Mouse (Mus musculus) ES-Bruce4 (cell line): ENCODE data around the gene Ntsr1. TPM values are rescaled to one million over a fixed set of nuclear protein-coding genes. Genes with fewer than 3 reads are reported as not detected.

ENCODE experiments used
- H3K27ac ChIP-seq: 2 replicates; pipeline ENCODE4 v1.5.1; 2012; ENCODE audit warnings: low read length, inconsistent platforms; ENCODE audit not compliant: insufficient read depth
- H3K27me3 ChIP-seq: 2 replicates; pipeline ENCODE4 v1.6.1; 2012; ENCODE audit warnings: mild to moderate bottlenecking, low read length, inconsistent platforms; ENCODE audit not compliant: control insufficient read depth, poor library complexity, insufficient read depth, severe bottlenecking
- H3K36me3 ChIP-seq: 2 replicates; pipeline ENCODE4 v1.6.1; 2012; ENCODE audit warnings: inconsistent platforms, mild to moderate bottlenecking, low read length, moderate library complexity; ENCODE audit not compliant: control insufficient read depth, poor library complexity, insufficient read depth, severe bottlenecking
- H3K4me1 ChIP-seq: one replicate; pipeline ENCODE4 v1.8.1; 2011; ENCODE audit warnings: low read length; ENCODE audit not compliant: control insufficient read depth, insufficient read depth
- H3K4me3 ChIP-seq: 2 replicates; pipeline ENCODE4 v1.5.1; 2011; ENCODE audit warnings: low read depth, mild to moderate bottlenecking, low read length
- H3K9ac ChIP-seq: 2 replicates; pipeline ENCODE4 v1.6.1; 2012; ENCODE audit warnings: low read depth, mild to moderate bottlenecking, inconsistent platforms; ENCODE audit not compliant: poor library complexity, severe bottlenecking
- H3K9me3 ChIP-seq: replicated peaks from 2 replicates; pipeline ENCODE4 v1.6.1; 2012; ENCODE audit warnings: mild to moderate bottlenecking, low read length, inconsistent platforms; ENCODE audit not compliant: control insufficient read depth, poor library complexity, insufficient read depth, severe bottlenecking
- CTCF ChIP-seq: IDR thresholded peaks from one replicate; pipeline ENCODE4 v1.8.1; 2011; ENCODE audit warnings: low read depth, low read length
- EP300 ChIP-seq: IDR thresholded peaks from 2 replicates; pipeline ENCODE4 v1.6.1; 2011; ENCODE audit warnings: low read depth, low read length; ENCODE audit not compliant: insufficient read depth
- POLR2A ChIP-seq: IDR thresholded peaks from one replicate; pipeline ENCODE4 v1.8.1; 2011; ENCODE audit warnings: low read length; ENCODE audit not compliant: insufficient read depth
- polyA plus RNA-seq: library from polyadenylated mRNA; stranded (reverse); fragments of >200 nt; gene quantifications from 2 replicates; pipeline ENCODE4 v1.2.4, GENCODE M21; 2011; ENCODE audit warnings: low read depth; ENCODE audit not compliant: missing spikeins, insufficient read depth, insufficient read length

Ntsr1 gene
- polyA plus RNA-seq, 1 experiment, result not detected

GRCm38 (mm10) chr2:180543675-180544074 is 43.9 kb downstream of the Ntsr1 start:
- TF ChIP-seq EP300 (no peak), POLR2A (no peak), CTCF (no peak)
- Histone ChIP-seq H3K9me3 (no peaks in the 10 kb centered on the region), H3K4me1 (no peaks in the 10 kb centered on the region), H3K36me3 (no peaks in the 10 kb centered on the region), H3K4me3 (no peak overlapping the region), H3K9ac (no peak overlapping the region), H3K27ac (no peak overlapping the region), H3K27me3 (no peaks in the 10 kb centered on the region)

DNA sequence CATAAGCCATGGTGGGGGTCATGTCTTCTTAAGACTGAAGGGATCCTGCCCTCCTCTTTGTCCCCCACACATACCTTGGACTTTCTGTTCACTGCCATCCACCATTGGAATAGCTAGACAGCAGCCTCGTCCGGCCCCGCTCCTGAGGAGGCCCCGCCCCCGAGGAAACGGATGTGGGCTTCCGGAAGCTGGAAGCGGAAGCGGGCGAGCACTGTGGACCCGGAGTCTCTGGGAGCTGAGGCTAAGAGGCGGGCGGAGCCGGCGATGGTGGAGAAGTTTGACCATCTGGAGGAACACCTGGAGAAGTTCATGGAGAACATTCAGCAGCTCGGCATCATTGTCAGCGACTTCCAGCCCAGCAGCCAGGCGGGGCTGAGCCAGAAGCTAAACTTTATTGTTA is 45.3 kb downstream of the Ntsr1 start:
- no peak overlapping the region for H3K4me3 ChIP-seq
- H3K9me3 ChIP-seq, result no peaks in the 10 kb centered on the region
- no peaks in the 10 kb centered on the region for H3K4me1 ChIP-seq
- no peak overlapping the region for H3K27ac ChIP-seq
- no peaks in the 10 kb centered on the region for H3K27me3 ChIP-seq
- TF ChIP-seq CTCF (no peak), EP300 (no peak), POLR2A (no peak)
- no peaks in the 10 kb centered on the region for H3K36me3 ChIP-seq
- H3K9ac ChIP-seq, result no peak overlapping the region

DNA sequence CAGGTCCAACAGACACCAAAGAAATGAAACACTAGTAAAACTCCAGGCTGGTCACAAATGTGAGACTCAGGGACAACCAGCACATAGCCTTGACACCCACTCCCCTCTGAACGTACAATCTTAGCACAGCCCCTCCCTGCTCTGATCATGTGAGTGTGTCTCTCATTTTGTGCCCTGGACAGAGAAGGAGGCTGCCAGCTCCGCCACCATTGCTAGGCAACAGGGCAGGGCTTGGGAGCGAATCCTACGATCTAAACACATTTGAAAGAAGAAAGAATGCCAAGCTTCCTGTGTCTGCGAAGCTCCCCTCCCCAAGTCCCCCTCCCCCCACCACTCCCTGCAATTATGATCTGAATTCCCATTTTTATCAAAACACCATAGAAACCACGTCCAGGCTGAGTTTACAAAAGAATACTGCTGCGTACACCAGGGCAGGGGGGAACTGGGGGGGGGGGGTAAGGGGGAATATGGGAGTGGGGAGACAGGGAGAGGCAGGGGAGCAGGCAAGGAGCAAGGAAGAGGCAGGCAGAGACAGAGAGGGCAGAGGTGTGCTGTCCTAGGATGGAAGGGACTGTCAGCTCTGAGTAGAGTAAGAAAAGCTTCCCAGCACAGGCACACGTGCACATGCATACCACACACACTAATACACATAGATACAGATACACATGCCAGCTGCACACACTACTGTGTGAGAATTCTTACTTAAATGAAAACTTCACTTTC is 47.8 kb downstream of the Ntsr1 start:
- Histone ChIP-seq H3K27ac (no peak overlapping the region), H3K4me3 (no peak overlapping the region), H3K9ac (no peak overlapping the region), H3K9me3 (no peaks in the 10 kb centered on the region), H3K36me3 (no peaks in the 10 kb centered on the region), H3K27me3 (no peaks in the 10 kb centered on the region), H3K4me1 (no peaks in the 10 kb centered on the region)
- no peak for TF ChIP-seq EP300
- no peak for TF ChIP-seq CTCF

DNA sequence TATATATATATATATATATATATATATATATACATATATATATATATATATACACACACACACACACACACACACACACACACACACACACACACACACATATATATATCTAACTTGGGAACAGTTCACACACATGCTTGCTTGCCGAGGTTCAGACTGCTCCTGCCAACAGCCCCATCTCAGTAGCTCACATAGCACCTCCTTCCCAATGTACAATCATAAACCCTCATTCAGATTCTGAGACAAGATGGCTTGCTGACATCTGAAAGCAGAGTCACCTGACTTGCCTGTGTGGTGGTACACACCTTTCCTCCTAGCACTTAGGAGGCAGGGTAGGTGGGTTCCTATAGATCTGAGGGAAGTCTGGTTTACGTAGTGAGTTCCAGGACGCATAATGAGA is 52.6 kb downstream of the Ntsr1 start:
- H3K4me1 ChIP-seq, result no peaks in the 10 kb centered on the region
- H3K9me3 ChIP-seq, result no peaks in the 10 kb centered on the region
- no peaks in the 10 kb centered on the region for H3K36me3 ChIP-seq
- no peaks in the 10 kb centered on the region for H3K27me3 ChIP-seq
- no peak overlapping the region for H3K4me3 ChIP-seq
- no peak overlapping the region for H3K9ac ChIP-seq
- H3K27ac ChIP-seq, result no peak overlapping the region
- no peak for TF ChIP-seq POLR2A

DNA sequence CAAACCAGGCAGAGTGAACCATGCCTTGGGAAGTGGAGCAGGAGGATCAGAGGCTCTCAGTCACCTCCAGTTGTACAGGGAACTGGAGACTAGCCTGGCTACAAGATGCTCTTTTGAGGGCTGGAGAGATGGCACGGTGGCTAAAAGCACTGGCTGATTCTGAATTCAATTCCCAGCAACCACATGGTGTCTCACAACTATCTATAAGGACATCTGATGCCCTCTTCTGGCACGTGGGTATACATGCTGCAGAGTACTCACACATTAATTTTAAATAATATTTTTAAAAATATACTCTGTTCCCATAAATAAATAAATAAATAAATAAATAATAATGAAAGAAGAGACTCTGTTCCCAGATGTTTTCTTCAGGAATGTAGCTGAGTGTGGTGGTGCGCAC is 55.4 kb downstream of the Ntsr1 start:
- Histone ChIP-seq H3K9ac (no peak overlapping the region), H3K4me1 (no peaks in the 10 kb centered on the region), H3K27ac (no peak overlapping the region), H3K4me3 (no peak overlapping the region), H3K27me3 (no peaks in the 10 kb centered on the region), H3K9me3 (no peaks in the 10 kb centered on the region), H3K36me3 (no peaks in the 10 kb centered on the region)
- no peak for TF ChIP-seq EP300
- TF ChIP-seq POLR2A, result no peak
- no peak for TF ChIP-seq CTCF

GRCm38 (mm10) chr2:180556470-180556869 is 56.7 kb downstream of the Ntsr1 start:
- Histone ChIP-seq H3K27me3 (no peaks in the 10 kb centered on the region), H3K9ac (no peak overlapping the region), H3K27ac (no peak overlapping the region), H3K4me3 (no peak overlapping the region), H3K36me3 (no peaks in the 10 kb centered on the region), H3K4me1 (no peaks in the 10 kb centered on the region), H3K9me3 (no peaks in the 10 kb centered on the region)
- no peak for TF ChIP-seq EP300
- TF ChIP-seq CTCF, result no peak
- TF ChIP-seq POLR2A, result no peak
